Mouse (Mus musculus) spleen, postnatal 14 days (tissue): ENCODE results near the gene Gnai2.
"Not testable (repeated sequence)": the region's sequence is repeated elsewhere in the genome, so short reads cannot be mapped to it uniquely, and the experiment has no call there.

Source experiments
- DNase-seq, 2 experiments: peaks; one replicate each; pipeline ENCODE4 v3.0.0; 2021 to 2022; ENCODE audit warnings: low spot score in 2 of 2

The Gnai2 gene

GRCm38 (mm10) chr9:107587833-107588639 is 47.1 kb downstream of the Gnai2 start:
- no peak for DNase-seq

- peak; percentile 94 to 95 for DNase-seq
Measured at GRCm38 (mm10) chr9:107586974-107587832, 48.0 kb downstream of the Gnai2 start, which contains the start of gene Ifrd2. Ifrd2 (plus strand) TSS chr9:107587642.

GRCm38 (mm10) chr9:107586504-107586903 is 48.7 kb downstream of the Gnai2 start:
- no peak for DNase-seq

- no peak for DNase-seq
Measured at GRCm38 (mm10) chr9:107583174-107583573, 52.0 kb downstream of the Gnai2 start.

- no peak for DNase-seq
Measured at GRCm38 (mm10) chr9:107582509-107583062, 52.6 kb downstream of the Gnai2 start.

- no peak for DNase-seq
Measured at GRCm38 (mm10) chr9:107581584-107581983, 53.6 kb downstream of the Gnai2 start.

GRCm38 (mm10) chr9:107580501-107581317 is 54.5 kb downstream of the Gnai2 start, which contains the start of gene Hyal3:
Hyal3 (plus strand) TSS chr9:107580818.
- DNase-seq, result peak; percentile 69 to 73

DNA sequence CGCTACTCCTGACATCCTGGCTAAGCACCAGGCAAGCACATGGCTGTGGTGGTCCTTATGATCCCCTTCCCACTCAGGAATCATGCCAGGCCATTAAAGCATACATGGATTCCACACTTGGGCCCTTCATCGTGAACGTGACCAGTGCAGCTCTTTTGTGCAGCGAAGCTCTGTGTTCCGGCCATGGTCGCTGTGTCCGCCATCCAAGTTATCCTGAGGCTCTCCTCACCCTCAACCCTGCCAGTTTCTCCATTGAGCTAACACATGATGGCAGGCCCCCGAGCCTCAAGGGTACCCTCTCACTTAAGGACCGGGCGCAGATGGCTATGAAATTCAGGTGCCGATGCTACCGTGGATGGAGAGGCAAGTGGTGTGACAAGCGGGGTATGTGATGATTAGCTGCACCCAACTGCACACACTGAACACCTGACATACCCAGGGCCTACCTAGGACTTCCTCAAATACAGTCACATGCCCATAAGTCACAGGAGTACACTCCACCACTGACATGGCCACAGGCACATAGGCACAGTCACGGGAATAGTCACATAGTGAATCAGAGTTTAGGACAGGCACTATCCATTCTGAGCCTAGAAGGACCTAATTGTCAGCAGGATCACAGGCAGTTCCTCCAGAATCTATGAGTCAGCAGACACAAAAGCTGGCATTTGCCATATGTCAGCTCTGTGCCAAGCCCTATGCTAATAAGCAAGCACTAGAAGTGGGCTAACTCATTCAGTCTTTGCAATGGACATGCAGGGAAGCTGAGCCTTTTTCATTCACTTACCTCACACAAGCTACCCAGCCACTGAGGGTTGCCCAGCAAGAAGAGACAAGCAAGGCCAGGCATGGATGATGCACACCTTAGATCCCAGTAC is 55.9 kb downstream of the Gnai2 start:
- no peak for DNase-seq

- no peak for DNase-seq
Measured at GRCm38 (mm10) chr9:107578587-107578986, 56.6 kb downstream of the Gnai2 start, which contains the start of gene Naa80. Naa80 (plus strand) TSS chr9:107578887.

GRCm38 (mm10) chr9:107577871-107578270 is 57.3 kb downstream of the Gnai2 start:
- DNase-seq, result no peak

DNA sequence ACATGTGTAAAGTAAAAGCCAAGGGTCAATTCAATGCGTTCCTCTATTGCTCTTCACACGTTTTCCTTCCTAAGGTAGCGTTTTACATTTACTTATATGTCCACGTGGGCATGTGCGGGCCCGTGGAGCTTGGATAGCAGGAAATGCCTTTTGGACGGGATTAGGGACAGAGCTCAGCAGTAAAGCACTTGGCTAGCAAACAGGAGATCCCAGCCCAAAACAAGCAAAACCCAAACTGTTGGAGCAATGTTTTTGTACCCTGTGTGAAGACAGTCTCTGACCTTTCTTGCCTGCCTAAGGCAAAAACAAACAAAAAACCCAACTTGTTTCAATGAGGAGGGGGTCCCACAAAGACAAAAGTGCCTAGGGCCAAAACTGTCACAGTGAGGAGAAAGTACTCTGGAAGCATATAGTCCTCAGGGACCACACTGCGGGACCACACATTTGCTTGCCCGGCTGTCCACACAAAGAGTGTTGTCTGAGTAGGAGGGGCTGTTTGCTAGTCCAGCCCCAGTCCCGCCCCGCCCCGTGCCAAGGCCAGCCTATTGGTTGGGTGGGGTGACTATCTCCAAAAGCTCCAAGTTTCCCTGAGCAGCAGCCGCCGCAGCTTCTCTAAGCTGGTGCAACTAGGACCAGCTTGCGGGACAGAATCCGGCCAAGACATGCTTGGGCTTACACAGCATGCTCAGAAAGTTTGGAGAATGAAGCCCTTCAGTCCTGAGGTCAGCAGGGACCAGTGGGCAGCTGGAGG is 58.6 kb downstream of the Gnai2 start, which contains the start of gene Hyal1:
Gene Hyal1 (plus strand): TSS at position 571 of the 751 bp plus-strand sequence.
- DNase-seq, result peak; percentile 51 to 56

GRCm38 (mm10) chr9:107575579-107576356 is 59.4 kb downstream of the Gnai2 start:
- DNase-seq, result no peak

DNA sequence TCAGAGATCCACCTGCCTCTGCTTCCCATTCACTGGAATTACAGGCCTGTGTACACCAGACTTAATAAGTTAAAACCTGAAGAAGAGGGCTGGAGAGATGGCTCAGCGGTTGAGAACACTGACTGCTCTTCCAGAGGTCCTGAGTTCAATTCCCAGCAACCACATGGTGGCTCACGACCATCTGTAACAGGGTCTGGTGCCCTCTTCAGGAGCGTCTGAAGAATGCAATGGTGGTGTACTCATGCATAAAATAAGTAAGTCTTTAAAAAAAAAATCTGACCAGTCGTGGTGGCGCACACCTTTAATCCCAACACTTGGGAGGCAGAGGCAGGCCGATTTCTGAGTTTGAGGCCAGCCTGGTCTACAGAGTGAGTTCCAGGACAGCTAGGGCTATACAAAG is 61.4 kb downstream of the Gnai2 start:
- not testable (repeated sequence) for DNase-seq

GRCm38 (mm10) chr9:107572327-107572662 is 62.9 kb downstream of the Gnai2 start:
- DNase-seq, result no peak

GRCm38 (mm10) chr9:107571534-107572326 is 63.4 kb downstream of the Gnai2 start:
- DNase-seq, result no peak

DNA sequence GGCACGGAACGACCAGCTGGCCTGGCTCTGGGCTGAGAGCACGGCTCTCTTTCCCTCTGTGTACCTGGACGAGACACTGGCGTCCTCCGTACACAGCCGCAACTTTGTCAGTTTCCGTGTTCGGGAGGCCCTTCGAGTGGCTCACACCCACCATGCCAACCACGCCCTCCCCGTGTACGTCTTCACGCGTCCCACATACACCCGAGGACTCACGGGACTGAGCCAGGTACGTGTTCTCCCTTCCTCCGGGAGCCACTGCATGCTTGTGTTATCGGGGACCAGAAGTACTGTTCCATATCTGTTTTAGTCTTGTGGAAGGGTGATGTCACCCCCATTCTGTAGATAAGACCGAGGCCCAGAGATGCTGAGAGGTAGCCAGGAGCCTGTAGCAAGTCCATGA is 64.3 kb downstream of the Gnai2 start:
- DNase-seq, result no peak

- no peak for DNase-seq
Measured at GRCm38 (mm10) chr9:107570016-107570415, 65.2 kb downstream of the Gnai2 start.

GRCm38 (mm10) chr9:107569270-107569669 is 65.9 kb downstream of the Gnai2 start:
- no peak for DNase-seq
